Mouse (Mus musculus) cortical plate, adult 2 months (tissue): ENCODE measurements around the gene Svs4.

Experiments used
- CTCF ChIP-seq: fragments of 200-500 bp; IDR thresholded peaks from 2 replicates; pipeline ENCODE4 v1.5.1; 2011; ENCODE audit warnings: mild to moderate bottlenecking, control low read depth, low read length; ENCODE audit not compliant: insufficient read depth; ENCODE audit errors: extremely low read depth
- POLR2A ChIP-seq: fragments of 200-500 bp; IDR thresholded peaks from 2 replicates; pipeline ENCODE4 v1.6.1; 2011; ENCODE audit warnings: mild to moderate bottlenecking, low read length, control low read depth; ENCODE audit not compliant: insufficient read depth; ENCODE audit errors: extremely low read depth

DNA sequence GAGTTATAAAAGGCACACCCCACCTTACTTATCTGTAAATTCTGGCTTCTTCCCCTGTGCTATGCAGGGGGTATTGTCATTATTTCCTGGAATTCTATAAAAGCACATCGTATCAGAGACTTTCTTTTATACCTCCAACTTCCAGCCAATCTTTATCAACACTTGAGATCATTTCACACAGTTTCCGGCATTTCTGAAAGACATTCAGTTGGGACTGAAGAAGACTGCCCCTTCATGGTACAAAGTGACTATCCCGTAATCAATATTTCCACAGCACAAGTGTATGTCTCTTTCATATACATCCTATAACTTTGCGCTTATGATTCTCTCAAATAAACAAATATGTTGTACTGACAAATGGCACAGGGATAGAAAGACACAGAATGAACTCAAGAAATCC, at the start of gene Svs4:
- no peak for TF ChIP-seq CTCF
- TF ChIP-seq POLR2A = no peak
